Mouse (Mus musculus): Measurements from ENCODE around the gene Zfp648. TPM values are rescaled to one million over a fixed set of nuclear protein-coding genes. Genes with fewer than 3 reads are reported as not detected.

Gene Zfp648
- polyA plus RNA-seq, 1 experiment = not detected

DNA sequence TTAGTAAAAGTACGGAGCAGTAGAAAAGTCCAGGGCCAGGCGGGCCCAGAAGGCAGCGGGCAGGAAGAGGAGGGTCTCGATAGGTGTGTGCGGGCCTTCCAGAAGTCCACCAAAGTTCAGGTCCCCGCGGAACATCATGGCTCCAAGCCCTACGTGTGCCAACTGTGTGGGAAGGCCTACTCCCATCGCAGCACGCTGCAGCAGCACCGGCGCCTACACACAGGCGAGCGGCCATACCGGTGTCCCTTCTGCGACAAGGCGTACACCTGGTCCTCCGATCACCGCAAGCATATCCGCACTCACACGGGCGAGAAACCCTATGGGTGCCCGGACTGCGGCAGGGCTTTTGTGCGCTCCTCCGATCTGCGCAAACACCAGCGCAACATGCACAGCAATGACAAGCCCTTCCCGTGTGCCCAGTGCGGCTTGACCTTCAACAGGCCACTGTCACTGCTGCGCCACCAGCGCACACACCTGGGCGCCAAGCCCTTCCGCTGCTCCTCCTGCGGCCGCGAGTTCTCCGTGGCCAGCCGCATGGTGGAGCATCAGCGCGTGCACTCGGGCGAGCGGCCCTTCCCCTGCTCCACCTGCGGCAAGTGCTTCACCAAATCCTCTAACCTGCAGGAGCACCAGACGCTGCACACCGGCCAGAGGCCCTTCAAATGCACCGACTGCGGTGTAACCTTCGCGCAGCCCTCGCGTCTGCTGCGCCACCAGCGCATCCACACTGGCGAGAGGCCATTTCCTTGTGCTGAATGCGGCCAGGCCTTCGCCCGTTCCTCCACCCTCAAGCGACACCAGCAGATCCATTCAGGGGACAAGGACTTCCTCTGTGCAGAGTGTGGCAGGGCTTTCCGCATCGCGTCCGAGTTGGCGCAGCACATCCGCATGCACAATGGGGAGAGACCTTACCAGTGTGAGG, 3.9 kb downstream of the Zfp648 start:
- DNase-seq (ENCODE audit: low read depth, low spot score) = no peak
- 9% methylated on average over 66 of the region's 66 CpGs for WGBS

DNA sequence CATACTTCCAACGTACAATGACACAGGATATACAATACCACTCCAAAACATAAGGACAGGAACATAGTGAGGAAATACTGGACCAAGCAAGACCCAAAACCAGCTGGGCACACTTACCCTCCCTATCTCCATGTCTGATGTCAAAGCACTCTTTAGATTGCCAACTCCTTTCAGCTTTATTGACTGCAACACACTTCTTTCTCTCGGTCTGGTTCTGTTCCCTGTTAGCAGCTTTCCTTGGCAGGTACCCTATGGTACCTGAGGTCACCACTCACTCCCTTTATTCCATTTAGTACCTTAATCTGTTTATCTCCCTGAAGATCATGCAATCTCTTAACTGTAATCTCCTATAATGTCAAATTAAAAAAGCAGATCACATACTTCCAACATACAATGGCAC, 19.0 kb downstream of the Zfp648 start:
- WGBS = 85% methylated on average over 2 of the region's 2 CpGs
- DNase-seq (ENCODE audit: low read depth, low spot score) = no peak

DNA sequence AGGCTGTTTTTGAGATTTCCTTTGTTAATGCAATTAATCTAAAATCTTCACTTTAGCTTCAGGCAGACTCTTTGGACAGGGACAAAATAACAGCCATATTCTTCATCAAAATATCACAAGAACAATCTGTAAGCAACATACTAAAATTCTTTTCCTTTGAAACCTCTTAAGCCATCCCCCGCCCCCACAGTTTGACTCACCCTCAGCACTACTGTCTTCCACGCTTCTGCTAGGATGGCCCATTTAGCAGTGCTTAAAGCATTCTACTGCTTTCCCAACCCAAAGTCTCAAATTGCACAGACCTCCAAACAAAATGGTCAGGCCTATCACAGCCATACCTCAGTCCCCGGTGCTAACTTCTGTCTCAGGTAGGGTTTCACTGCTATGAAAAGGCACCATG, 19.6 kb downstream of the Zfp648 start:
- DNase-seq (ENCODE audit: low read depth, low spot score) = no peak
- 85% methylated on average over 3 of the region's 3 CpGs for WGBS

DNA sequence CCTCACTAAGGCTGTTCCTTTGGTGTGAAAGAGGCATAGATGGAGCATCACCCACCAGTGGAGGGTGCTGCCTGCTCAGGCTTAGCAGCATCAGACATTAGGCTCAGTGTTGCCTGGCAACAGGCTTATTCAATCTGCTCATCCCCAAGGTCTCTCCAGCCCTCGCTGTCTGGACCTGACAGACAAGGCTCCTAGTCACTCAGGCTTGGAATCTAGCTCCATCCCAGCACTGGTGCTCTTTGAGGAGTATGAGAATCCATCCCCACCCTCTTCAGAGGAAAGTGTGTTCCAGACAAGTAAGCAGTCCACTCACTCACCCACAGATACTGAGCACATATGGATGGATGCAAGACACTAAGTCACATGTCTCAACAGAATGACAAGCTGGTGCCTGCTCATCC, 22.8 kb downstream of the Zfp648 start:
- DNase-seq (ENCODE audit: low read depth, low spot score) = no peak
- 50% methylated on average over 1 of the region's 1 CpGs for WGBS

DNA sequence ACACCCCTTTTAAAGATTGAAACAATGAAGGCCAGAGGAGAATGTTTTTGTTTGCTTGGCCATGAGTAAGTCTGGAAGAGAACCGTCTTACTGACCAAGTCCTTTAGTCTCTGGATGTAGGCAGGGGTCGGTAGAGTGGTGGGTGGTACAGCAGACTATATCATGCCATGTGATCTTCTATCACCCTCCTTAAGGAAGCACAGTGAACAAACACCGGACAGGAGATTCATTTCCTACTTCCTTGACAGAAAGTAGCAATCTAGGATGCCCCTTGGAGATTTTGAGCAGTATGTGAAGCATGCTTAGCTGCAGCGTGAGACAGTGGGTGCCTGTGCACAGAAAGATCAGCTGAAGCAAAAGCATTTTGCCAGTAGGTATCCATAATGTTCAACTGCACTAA, 31.6 kb downstream of the Zfp648 start:
- 58% methylated on average over 4 of the region's 4 CpGs for WGBS
- no peak for DNase-seq (ENCODE audit: low read depth, low spot score)

DNA sequence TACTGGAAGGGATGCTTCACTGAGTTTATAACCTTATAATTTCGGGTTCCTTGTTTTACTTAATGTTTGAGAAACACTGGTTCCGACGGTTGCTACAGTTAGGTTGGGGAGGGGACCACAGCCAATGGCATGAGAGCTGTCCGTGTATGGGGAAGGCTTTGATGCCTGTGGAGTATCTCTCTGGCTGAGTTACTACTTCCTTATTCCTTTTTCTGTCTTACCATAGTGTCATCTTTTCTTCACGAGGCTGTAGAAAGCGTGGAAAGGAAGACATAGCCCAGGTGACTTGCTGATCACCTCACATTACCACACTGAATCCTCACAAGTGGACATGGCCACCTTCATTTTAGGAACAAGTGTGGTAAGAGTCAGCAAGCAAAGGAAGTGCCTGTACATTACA, 32.0 kb downstream of the Zfp648 start:
- 54% methylated on average over 6 of the region's 6 CpGs for WGBS

DNA sequence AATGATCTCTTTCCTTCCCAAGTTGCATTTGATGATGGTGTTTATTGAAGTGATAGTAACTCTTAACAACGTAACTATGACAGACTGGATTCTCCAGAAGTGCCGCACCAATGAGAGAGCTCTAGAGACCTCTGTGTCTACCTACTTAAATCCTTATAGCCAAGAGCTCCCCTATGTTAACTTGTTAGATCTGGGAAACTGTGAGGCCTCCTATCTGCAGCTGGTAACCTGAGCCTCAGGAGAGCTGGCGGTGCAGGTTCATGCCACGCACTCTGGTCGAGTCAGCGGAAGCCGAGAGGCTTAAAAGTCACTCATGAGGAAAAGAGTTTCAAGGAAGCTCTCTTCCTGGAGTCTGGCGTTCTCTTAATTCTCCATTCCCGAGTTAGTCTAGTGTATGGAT, 33.8 kb downstream of the Zfp648 start:
- WGBS = 83% methylated on average over 9 of the region's 9 CpGs

More for the DNA sequence above, 32.0 kb downstream of the Zfp648 start:
- no peak for DNase-seq (ENCODE audit: low read depth, low spot score)

DNA sequence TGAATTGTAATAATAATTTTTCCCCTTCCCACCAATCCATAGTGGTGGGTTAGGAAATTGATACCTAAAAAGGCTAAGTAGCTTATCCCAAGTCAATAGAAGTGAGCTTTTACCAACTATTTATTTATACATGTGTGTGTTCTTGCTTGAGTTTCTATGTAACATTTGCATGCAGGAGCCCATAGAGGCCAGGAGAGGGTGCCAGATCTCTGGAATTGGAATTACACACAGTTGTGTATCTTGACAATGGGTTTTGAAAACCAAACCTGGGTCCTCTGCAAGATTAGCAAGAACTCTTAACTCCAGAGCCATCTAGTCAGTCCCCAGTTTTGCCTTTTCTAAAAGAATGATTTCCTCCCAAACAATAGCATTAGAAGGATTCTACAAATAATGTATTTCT, 37.9 kb downstream of the Zfp648 start:
- DNase-seq (ENCODE audit: low read depth, low spot score) = no peak

More for the DNA sequence above, 33.8 kb downstream of the Zfp648 start:
- DNase-seq (ENCODE audit: low read depth, low spot score) = no peak

DNA sequence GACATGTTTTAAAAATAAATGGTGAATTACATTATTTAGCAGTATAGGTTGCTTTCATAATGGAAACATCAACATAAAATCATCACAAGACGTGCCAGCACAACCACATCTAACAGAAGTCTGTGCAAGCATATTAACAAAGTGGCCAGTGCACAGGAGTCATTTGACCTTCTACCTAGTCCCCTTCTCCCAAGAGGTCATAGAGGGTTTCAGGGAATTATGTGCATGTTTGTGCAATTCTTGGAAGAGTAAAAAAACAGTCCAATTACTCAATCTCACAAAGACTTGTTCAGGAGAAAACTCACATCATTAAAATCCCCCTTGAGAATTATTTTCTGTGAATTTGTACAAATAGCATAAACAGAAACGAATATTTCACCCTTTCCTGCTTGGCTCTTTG, 50.2 kb downstream of the Zfp648 start:
- WGBS = 59% methylated on average over 2 of the region's 2 CpGs

DNA sequence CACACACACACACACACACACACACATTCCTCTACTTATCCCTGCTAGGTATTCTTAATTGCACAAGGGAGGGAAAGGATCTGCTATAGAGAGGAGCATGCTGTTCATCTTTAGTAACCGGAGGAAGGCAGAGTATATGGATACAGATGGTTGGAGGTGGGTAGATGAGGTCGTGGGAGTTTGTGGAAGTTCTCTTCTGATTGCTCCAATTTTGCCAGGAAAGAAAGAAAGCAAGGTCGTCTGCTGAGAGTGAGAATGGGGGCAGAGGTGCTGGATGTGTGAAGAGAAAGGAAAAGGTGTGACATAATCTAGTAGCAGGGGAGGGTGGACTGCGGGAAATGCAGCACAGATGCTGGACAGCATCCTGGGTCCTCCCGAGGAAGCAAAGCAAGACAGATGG, 51.8 kb downstream of the Zfp648 start:
- no peak for DNase-seq (ENCODE audit: low read depth, low spot score)
- 52% methylated on average over 5 of the region's 5 CpGs for WGBS

More for the DNA sequence above, 50.2 kb downstream of the Zfp648 start:
- DNase-seq (ENCODE audit: low read depth, low spot score) = no peak

All from large intestine, adult 2 months (tissue).